Mouse (Mus musculus): ENCODE results near the gene Arhgap27. TPM values are rescaled to one million over a fixed set of nuclear protein-coding genes. Genes with fewer than 3 reads are reported as not detected.
"Not testable (repeated sequence)": the region's sequence is repeated elsewhere in the genome, so short reads cannot be mapped to it uniquely, and the experiment has no call there.

Arhgap27 gene
- polyA plus RNA-seq, 1 experiment from 2014 or later = 6.3 TPM

GRCm38 (mm10) chr11:103311960-103312611 lies 51.4 kb downstream of the Arhgap27 start:
- no peak for ATAC-seq (ENCODE audit: low FRiP score)
- peak overlapping the region; percentile 28 for H3K4me3 ChIP-seq (replicated peaks)
- H3K4me2 ChIP-seq = peak overlapping the region; percentile 68
- peak overlapping the region; percentile 32 for H3K9ac ChIP-seq (replicated peaks)
- H3K9me3 ChIP-seq (replicated peaks) = no peaks in the 10 kb centered on the region
- 11% methylated on average over 30 of the region's 30 CpGs for WGBS
- peaks cover 10% of the 10 kb centered on the region for H3K4me1 ChIP-seq
- no peak overlapping the region for H3K27ac ChIP-seq (replicated peaks)
- H3K36me3 ChIP-seq = no peaks in the 10 kb centered on the region
- no peaks in the 10 kb centered on the region for H3K27me3 ChIP-seq (replicated peaks)

- Histone ChIP-seq H3K27me3 (replicated peaks) (no peaks in the 10 kb centered on the region), H3K4me3 (replicated peaks) (no peak overlapping the region), H3K9ac (replicated peaks) (no peak overlapping the region), H3K4me2 (no peak overlapping the region), H3K9me3 (replicated peaks) (no peaks in the 10 kb centered on the region), H3K36me3 (no peaks in the 10 kb centered on the region), H3K4me1 (peaks cover 10% of the 10 kb centered on the region), H3K27ac (replicated peaks) (no peak overlapping the region)
- no peak for ATAC-seq (ENCODE audit: low FRiP score)
- 68% methylated on average over 10 of the region's 10 CpGs for WGBS
These were observed 53.4 kb downstream of the Arhgap27 start for GRCm38 (mm10) chr11:103309956-103310574.

GRCm38 (mm10) chr11:103307910-103308309 lies 55.6 kb downstream of the Arhgap27 start:
- no peak for ATAC-seq (ENCODE audit: low FRiP score)
- Histone ChIP-seq H3K27ac (replicated peaks) (no peak overlapping the region), H3K4me1 (peaks cover 10% of the 10 kb centered on the region), H3K4me3 (replicated peaks) (no peak overlapping the region), H3K9ac (replicated peaks) (no peak overlapping the region), H3K36me3 (no peaks in the 10 kb centered on the region), H3K27me3 (replicated peaks) (no peaks in the 10 kb centered on the region), H3K4me2 (no peak overlapping the region), H3K9me3 (replicated peaks) (no peaks in the 10 kb centered on the region)
- 80% methylated on average over 8 of the region's 8 CpGs for WGBS

GRCm38 (mm10) chr11:103304525-103304924 lies 59.0 kb downstream of the Arhgap27 start:
- H3K36me3 ChIP-seq = no peaks in the 10 kb centered on the region
- WGBS = 82% methylated on average over 9 of the region's 9 CpGs
- H3K4me1 ChIP-seq = no peaks in the 10 kb centered on the region
- no peak overlapping the region for H3K4me3 ChIP-seq (replicated peaks)
- no peaks in the 10 kb centered on the region for H3K27me3 ChIP-seq (replicated peaks)
- H3K9ac ChIP-seq (replicated peaks) = no peak overlapping the region
- no peak overlapping the region for H3K4me2 ChIP-seq
- no peak for ATAC-seq (ENCODE audit: low FRiP score)
- H3K9me3 ChIP-seq (replicated peaks) = no peaks in the 10 kb centered on the region
- no peak overlapping the region for H3K27ac ChIP-seq (replicated peaks)

- Histone ChIP-seq H3K4me3 (replicated peaks) (no peak overlapping the region), H3K9ac (replicated peaks) (no peak overlapping the region), H3K36me3 (no peaks in the 10 kb centered on the region), H3K4me2 (no peak overlapping the region), H3K4me1 (peaks cover 7% of the 10 kb centered on the region), H3K27me3 (replicated peaks) (no peaks in the 10 kb centered on the region), H3K9me3 (replicated peaks) (no peaks in the 10 kb centered on the region), H3K27ac (replicated peaks) (no peak overlapping the region)
- WGBS = 89% methylated on average over 7 of the region's 7 CpGs
- ATAC-seq (ENCODE audit: low FRiP score) = no peak
These were observed 68.7 kb downstream of the Arhgap27 start for GRCm38 (mm10) chr11:103294772-103295171.

- Histone ChIP-seq H3K27me3 (replicated peaks) (no peaks in the 10 kb centered on the region), H3K4me1 (peaks cover 7% of the 10 kb centered on the region), H3K36me3 (no peaks in the 10 kb centered on the region), H3K9me3 (replicated peaks) (no peaks in the 10 kb centered on the region), H3K27ac (replicated peaks) (no peak overlapping the region), H3K4me3 (replicated peaks) (no peak overlapping the region), H3K4me2 (no peak overlapping the region), H3K9ac (replicated peaks) (no peak overlapping the region)
- ATAC-seq (ENCODE audit: low FRiP score) = no peak
- 88% methylated on average over 6 of the region's 6 CpGs for WGBS
These were observed 69.4 kb downstream of the Arhgap27 start for GRCm38 (mm10) chr11:103294066-103294465.

GRCm38 (mm10) chr11:103292890-103293287 lies 70.6 kb downstream of the Arhgap27 start:
- Histone ChIP-seq H3K9ac (replicated peaks) (no peak overlapping the region), H3K4me2 (no peak overlapping the region), H3K9me3 (replicated peaks) (no peaks in the 10 kb centered on the region), H3K27me3 (replicated peaks) (no peaks in the 10 kb centered on the region), H3K27ac (replicated peaks) (no peak overlapping the region), H3K4me3 (replicated peaks) (no peak overlapping the region), H3K36me3 (no peaks in the 10 kb centered on the region), H3K4me1 (peaks cover 7% of the 10 kb centered on the region)
- 81% methylated on average over 5 of the region's 5 CpGs for WGBS
- no peak for ATAC-seq (ENCODE audit: low FRiP score)

GRCm38 (mm10) chr11:103292152-103292889 lies 71.2 kb downstream of the Arhgap27 start:
- no peaks in the 10 kb centered on the region for H3K9me3 ChIP-seq (replicated peaks)
- peak overlapping the region; percentile 18; the same call in 1 of the 2 replicates for H3K27ac ChIP-seq (replicated peaks)

GRCm38 (mm10) chr11:103290841-103291240 lies 72.7 kb downstream of the Arhgap27 start:
- not testable (repeated sequence) for H3K36me3 ChIP-seq, H3K4me2 ChIP-seq
- WGBS = 92% methylated on average over 7 of the region's 7 CpGs

More at GRCm38 (mm10) chr11:103292152-103292889, 71.2 kb downstream of the Arhgap27 start:
- Histone ChIP-seq H3K27me3 (replicated peaks) (no peaks in the 10 kb centered on the region), H3K36me3 (no peaks in the 10 kb centered on the region), H3K4me2 (peak overlapping the region; percentile 13), H3K4me1 (peaks cover 7% of the 10 kb centered on the region), H3K4me3 (replicated peaks) (no peak overlapping the region), H3K9ac (replicated peaks) (no peak overlapping the region)
- no peak for ATAC-seq (ENCODE audit: low FRiP score)
- 11% methylated on average over 14 of the region's 14 CpGs for WGBS

GRCm38 (mm10) chr11:103288291-103288963 lies 75.1 kb downstream of the Arhgap27 start:
- H3K27ac ChIP-seq (replicated peaks) = no peak overlapping the region
- no peaks in the 10 kb centered on the region for H3K9me3 ChIP-seq (replicated peaks)
- no peak overlapping the region for H3K4me3 ChIP-seq (replicated peaks)
- 79% methylated on average over 16 of the region's 16 CpGs for WGBS
- H3K9ac ChIP-seq (replicated peaks) = no peak overlapping the region
- H3K4me1 ChIP-seq = peaks cover 7% of the 10 kb centered on the region
- no peak overlapping the region for H3K4me2 ChIP-seq
- no peak for ATAC-seq (ENCODE audit: low FRiP score)
- H3K27me3 ChIP-seq (replicated peaks) = no peaks in the 10 kb centered on the region
- H3K36me3 ChIP-seq = no peaks in the 10 kb centered on the region

More at GRCm38 (mm10) chr11:103290841-103291240, 72.7 kb downstream of the Arhgap27 start:
- not testable (repeated sequence) for ATAC-seq (ENCODE audit: low FRiP score); H3K9me3 ChIP-seq (replicated peaks); H3K27me3 ChIP-seq (replicated peaks); H3K27ac ChIP-seq (replicated peaks); H3K4me1 ChIP-seq; H3K9ac ChIP-seq (replicated peaks); H3K4me3 ChIP-seq (replicated peaks)

- Histone ChIP-seq H3K27me3 (replicated peaks) (no peaks in the 10 kb centered on the region), H3K9ac (replicated peaks) (no peak overlapping the region), H3K4me1 (peaks cover 1% of the 10 kb centered on the region), H3K27ac (replicated peaks) (no peak overlapping the region), H3K4me2 (no peak overlapping the region), H3K9me3 (replicated peaks) (no peaks in the 10 kb centered on the region), H3K4me3 (replicated peaks) (no peak overlapping the region), H3K36me3 (no peaks in the 10 kb centered on the region)
- WGBS = 94% methylated on average over 5 of the region's 5 CpGs
- no peak for ATAC-seq (ENCODE audit: low FRiP score)
These were observed 76.6 kb downstream of the Arhgap27 start for GRCm38 (mm10) chr11:103286910-103287309.
